Mouse (Mus musculus) adrenal gland, adult 18-20 months (tissue): Measurements from ENCODE around the gene Adtrp. TPM values are rescaled to one million over a fixed set of nuclear protein-coding genes. Genes with fewer than 3 reads are reported as not detected.

Experiments used
- DNase-seq, 2 experiments: peaks; one replicate each; pipeline ENCODE4 v3.0.0; 2021 to 2022; ENCODE audit warnings: low spot score in 2 of 2
- total RNA-seq, 2 experiments: library from RNA; stranded (reverse); gene quantifications; 1 replicate in 1 of 2; 2 replicates in 1 of 2; pipeline ENCODE4 v1.2.3; 2021

The Adtrp gene
- total RNA-seq, 2 experiments from 2014 or later = 27.2 to 36.0 TPM

GRCm38 (mm10) chr13:41833614-41834139, 13.8 kb downstream of the Adtrp start:
- no peak for DNase-seq

GRCm38 (mm10) chr13:41828296-41828754, 19.2 kb downstream of the Adtrp start:
- no peak for DNase-seq

GRCm38 (mm10) chr13:41827581-41827980, 19.9 kb downstream of the Adtrp start:
- DNase-seq = no peak

- no peak for DNase-seq
Measured at GRCm38 (mm10) chr13:41825379-41825966, 22.0 kb downstream of the Adtrp start.

GRCm38 (mm10) chr13:41823077-41823476, 24.4 kb downstream of the Adtrp start:
- no peak for DNase-seq

- no peak for DNase-seq
Measured at GRCm38 (mm10) chr13:41822617-41823016, 24.9 kb downstream of the Adtrp start.

GRCm38 (mm10) chr13:41822091-41822490, 25.4 kb downstream of the Adtrp start:
- DNase-seq = no peak

- no peak for DNase-seq
Measured at GRCm38 (mm10) chr13:41820947-41821346, 26.5 kb downstream of the Adtrp start.

GRCm38 (mm10) chr13:41819918-41820317, 27.6 kb downstream of the Adtrp start:
- no peak for DNase-seq

GRCm38 (mm10) chr13:41819484-41819883, 28.0 kb downstream of the Adtrp start:
- no peak for DNase-seq

GRCm38 (mm10) chr13:41817583-41817982, 29.9 kb downstream of the Adtrp start:
- DNase-seq = no peak

GRCm38 (mm10) chr13:41816643-41817042, 30.8 kb downstream of the Adtrp start:
- DNase-seq = no peak

GRCm38 (mm10) chr13:41810776-41811175, 36.7 kb downstream of the Adtrp start:
- no peak for DNase-seq

GRCm38 (mm10) chr13:41807815-41808214, 39.7 kb downstream of the Adtrp start:
- no peak for DNase-seq

- DNase-seq = no peak
Measured at GRCm38 (mm10) chr13:41807300-41807699, 40.2 kb downstream of the Adtrp start.

GRCm38 (mm10) chr13:41805138-41805820, 42.2 kb downstream of the Adtrp start:
- no peak for DNase-seq

GRCm38 (mm10) chr13:41803656-41804265, 43.7 kb downstream of the Adtrp start:
- DNase-seq = no peak

- DNase-seq = peak in 1 of 2 experiments; percentile 26
Measured at GRCm38 (mm10) chr13:41801177-41801636, 46.3 kb downstream of the Adtrp start.

- DNase-seq = no peak
Measured at GRCm38 (mm10) chr13:41792849-41793248, 54.6 kb downstream of the Adtrp start.

GRCm38 (mm10) chr13:41787863-41788536, 59.5 kb downstream of the Adtrp start:
- no peak for DNase-seq

- no peak for DNase-seq
Measured at GRCm38 (mm10) chr13:41786640-41787039, 60.8 kb downstream of the Adtrp start.
